Mouse (Mus musculus) induced T-regulatory cell, adult 2 months (primary cell): ENCODE measurements around the gene AI854703.
A peak's percentile ranks its signal among the peaks of the same experiment; 100 is the strongest.
"Not testable (repeated sequence)": the region's sequence is repeated elsewhere in the genome, so short reads cannot be mapped to it uniquely, and the experiment has no call there.

Experiments
- DNase-seq: peaks from one replicate; pipeline ENCODE4 v3.0.0-alpha.2; 2012; ENCODE audit warnings: low read depth

AI854703 gene

GRCm38 (mm10) chr6:48614756-48615155, 11.8 kb upstream of the AI854703 start:
- DNase-seq = no peak

- no peak for DNase-seq
These were observed 6.5 kb upstream of the AI854703 start for GRCm38 (mm10) chr6:48620031-48620430.

DNA sequence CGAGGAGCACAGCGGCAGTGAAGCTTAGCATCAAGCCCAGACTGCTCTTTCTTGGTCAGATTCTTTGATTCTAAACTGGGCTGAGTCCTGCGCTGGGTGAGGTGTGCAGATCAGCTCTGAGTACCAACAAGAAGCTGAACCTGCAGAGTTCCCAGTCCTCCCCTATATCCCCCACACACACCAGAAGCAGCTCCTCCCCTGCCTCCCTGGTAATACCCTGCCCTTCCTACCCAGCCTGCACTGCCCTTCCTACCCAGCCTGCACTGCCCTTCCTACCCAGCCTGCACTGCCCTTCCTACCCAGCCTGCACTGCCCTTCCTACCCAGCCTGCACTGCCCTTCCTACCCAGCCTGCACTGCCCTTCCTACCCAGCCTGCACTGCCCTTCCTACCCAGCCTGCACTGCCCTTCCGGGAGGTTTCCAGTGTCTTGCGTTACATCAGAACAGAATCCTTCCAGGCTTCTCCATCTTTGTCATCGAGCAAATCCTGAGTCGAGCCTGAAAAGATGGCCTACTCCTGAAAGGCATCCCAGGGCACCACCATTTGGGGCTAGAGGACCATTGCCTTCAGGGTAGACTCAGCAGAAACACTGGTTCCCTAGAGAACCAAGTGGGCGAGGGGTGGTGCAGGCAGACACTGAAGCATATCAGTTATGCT, 4.2 kb upstream of the AI854703 start:
- DNase-seq = not testable (repeated sequence)

DNA sequence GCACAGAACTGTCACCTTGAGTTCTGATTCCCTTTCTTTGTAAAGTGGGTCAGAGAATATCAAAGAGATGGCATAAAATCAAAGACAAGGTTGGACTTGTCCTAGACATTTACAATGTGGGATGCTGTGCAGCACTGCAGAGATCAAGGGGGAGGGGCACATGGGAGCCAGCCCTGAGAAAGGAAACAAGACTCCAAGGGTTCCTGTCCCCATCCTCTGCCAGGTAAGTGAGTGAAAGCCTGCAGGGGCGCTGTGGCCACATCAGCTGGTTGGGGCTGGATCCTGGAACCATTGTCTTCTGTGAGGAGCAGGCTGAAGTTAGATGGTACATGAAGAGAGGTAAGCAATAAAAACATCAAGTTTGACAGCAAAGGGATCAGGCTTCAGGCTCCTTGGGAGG, 3.1 kb upstream of the AI854703 start:
- DNase-seq = no peak

GRCm38 (mm10) chr6:48626984-48627383, 420 bp downstream of the AI854703 start:
- DNase-seq = peak; percentile 61

DNA sequence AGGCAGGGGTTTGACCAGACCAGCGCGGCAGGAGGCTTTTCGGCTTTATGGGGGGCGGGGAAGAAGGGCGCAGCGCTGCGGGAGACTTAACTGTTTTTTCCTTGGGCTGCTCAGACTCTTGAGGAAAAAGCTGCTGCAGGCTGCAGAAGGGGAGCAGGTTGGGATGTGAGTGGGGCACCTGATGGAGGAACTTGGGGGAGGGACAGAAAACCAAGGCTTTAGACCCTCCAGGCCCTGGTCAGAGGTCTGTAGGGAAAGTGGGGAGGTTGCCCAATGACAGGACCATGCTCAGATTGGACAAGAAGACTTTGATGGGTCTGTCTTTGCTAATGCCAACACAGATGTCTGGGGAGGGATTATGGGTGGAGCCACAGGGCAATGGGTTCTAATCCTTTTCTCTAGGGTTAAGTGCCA, 954 bp downstream of the AI854703 start:
- DNase-seq = peak; percentile 25

GRCm38 (mm10) chr6:48628377-48628776, 1.8 kb downstream of the AI854703 start:
- no peak for DNase-seq

DNA sequence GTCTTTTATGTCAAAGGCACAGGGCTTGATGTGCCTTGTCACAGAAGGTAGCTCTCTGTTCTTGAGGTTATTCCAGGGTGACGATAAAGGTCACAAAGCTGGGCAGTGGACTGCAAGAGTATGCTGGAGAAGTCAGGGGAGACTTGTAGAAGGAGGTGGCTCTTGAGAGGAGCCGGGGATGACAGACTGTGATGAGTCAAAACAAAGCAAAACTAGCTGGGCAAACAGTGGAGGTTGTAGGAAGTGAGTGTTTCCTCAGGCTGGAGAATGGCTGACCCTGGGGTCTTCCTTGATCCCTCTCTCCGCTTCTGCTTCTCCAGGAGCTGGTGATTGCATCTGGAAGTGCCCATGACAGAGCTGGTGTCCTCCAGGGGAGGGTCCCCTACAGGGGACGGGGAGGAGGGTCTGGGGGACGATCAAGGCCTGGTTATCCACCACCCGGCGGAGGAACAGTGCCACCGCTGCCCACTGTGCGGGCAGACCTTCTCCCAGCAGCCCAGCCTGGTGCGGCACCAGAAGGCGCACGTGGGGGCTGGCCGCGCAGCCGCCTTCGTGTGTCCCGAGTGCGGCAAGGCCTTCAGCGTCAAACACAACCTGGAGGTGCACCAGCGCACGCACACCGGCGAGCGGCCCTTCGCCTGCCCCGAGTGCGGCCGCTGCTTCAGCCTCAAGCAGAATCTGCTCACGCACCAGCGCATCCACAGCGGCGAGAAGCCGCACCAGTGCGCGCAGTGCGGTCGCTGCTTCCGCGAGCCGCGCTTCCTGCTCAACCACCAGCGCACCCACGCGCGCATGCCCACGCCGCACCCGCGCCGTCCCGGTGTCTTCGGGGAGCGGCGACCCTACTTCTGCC, 2.5 kb downstream of the AI854703 start:
- DNase-seq = peak; percentile 67

GRCm38 (mm10) chr6:48629661-48630034, 3.1 kb downstream of the AI854703 start:
- no peak for DNase-seq

GRCm38 (mm10) chr6:48630831-48631230, 4.3 kb downstream of the AI854703 start:
- no peak for DNase-seq

- DNase-seq = no peak
These were observed 8.5 kb downstream of the AI854703 start for GRCm38 (mm10) chr6:48635105-48635504.

- no peak for DNase-seq
These were observed 10.0 kb downstream of the AI854703 start for GRCm38 (mm10) chr6:48636515-48636914.

GRCm38 (mm10) chr6:48637811-48638500, 11.4 kb downstream of the AI854703 start:
- no peak for DNase-seq

DNA sequence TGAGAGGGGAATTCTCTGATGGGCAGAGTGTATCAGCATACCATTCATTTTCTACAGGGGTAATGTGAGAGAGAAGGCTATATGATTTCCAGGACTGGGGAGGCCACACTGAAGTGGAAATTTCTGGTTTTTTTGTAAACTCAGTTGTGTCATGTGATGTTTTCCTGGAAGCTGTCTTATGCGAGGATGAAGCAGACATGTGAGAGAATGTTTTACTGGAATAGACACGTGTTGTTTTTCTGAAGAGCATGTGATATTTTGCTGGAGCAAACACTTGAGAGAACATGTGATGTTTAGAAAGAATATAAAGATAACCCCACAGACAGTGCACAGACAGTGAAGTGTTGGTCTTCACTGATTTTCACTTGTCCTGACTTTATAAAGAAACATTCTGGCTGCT, 12.0 kb downstream of the AI854703 start:
- no peak for DNase-seq

GRCm38 (mm10) chr6:48641391-48641790, 14.8 kb downstream of the AI854703 start:
- no peak for DNase-seq

DNA sequence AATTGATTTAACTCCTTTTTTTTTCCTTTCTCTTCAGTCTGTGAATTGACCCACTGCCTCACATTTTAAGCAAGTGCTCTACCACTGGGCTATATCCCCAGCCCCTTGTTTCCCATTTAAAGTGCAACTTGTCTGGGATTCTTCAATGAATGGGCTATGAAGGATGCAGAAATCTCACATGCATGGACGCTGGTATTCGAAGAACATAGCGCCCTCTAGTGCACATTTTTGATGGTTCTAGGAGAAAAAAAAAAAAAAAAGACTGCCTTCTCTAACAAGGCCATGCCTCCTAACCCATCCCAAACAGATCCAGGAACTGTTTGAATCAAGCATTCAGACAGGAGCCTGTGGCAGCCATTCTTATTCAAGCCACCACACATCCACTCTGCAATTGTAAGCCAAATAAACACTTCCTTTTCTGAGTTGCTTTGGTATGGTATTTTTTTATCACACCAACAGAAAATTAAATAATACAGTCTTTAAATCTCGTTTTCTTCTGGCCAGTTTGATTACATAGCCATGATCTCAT, 16.3 kb downstream of the AI854703 start:
- peak; percentile 89 for DNase-seq

GRCm38 (mm10) chr6:48645660-48646308, 19.2 kb downstream of the AI854703 start:
- DNase-seq = peak; percentile 93

GRCm38 (mm10) chr6:48646309-48646690, 19.7 kb downstream of the AI854703 start:
- peak; percentile 75 for DNase-seq

GRCm38 (mm10) chr6:48646995-48647394, 20.4 kb downstream of the AI854703 start, which contains the start of gene Gimap8:
Gene Gimap8 (plus strand): TSS chr6:48647234.
- peak; percentile 94 for DNase-seq

DNA sequence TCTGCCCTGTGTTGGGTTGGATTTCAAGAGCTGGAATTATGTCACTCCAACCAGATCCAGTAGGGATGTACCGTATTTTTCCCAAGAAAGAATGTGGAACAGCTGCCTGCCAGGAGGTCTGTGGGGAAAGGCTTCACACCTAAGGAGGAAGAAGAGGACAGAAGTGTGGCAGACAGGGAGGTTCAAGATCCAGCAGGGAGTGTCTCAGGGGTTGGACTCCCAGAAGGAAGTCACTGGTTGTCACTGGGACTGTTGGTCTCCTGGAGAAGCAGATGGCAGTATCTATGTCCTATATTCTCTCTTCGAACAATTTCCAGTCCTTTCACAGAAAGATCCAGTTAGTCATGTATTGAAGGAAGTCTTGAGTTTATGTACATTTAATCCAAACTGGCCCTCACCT, 21.0 kb downstream of the AI854703 start:
- DNase-seq = peak; percentile 52

DNA sequence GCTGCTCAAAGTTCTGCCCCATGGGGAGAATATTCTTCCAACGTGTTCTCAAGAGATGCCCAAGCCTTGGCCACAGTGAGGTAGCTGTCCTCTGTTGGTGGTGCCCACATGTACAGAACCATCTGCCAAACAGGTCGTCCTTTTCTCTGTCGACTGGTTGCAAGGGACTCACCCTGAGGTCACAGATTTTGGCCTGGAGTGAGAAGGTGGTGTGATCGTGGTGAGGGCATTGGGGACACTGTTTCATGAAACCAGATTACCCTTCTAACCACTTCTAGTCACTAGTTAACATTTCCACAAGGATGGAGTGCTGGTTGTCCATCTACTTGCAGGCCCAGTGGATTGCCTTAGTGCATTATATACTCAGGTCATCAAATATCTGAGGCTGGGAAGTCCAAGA, 22.2 kb downstream of the AI854703 start:
- no peak for DNase-seq

- DNase-seq = no peak
These were observed 23.5 kb downstream of the AI854703 start for GRCm38 (mm10) chr6:48650041-48650440.
